Mouse (Mus musculus) liver, embryonic 11.5 days (tissue): ENCODE results near the gene Serpina16. TPM values are rescaled to one million over a fixed set of nuclear protein-coding genes. Genes with fewer than 3 reads are reported as not detected.

Source experiments
- ATAC-seq: fragments of 200-750 bp; cut with Nextera tagmentation; replicated peaks from 2 replicates; pipeline ENCODE4 v1.8.0; 2017; ENCODE audit warnings: moderate number of reproducible peaks, mild to moderate bottlenecking, moderate TSS enrichment, moderate library complexity; ENCODE audit not compliant: low FRiP score
- DNase-seq: peaks from one replicate; pipeline ENCODE4 v3.0.0-alpha.2; 2017; ENCODE audit warnings: low spot score
- H3K27ac ChIP-seq: fragments of 300-500 bp; sonication (generic); 2 replicates; pipeline ENCODE4 v1.5.1; 2014; ENCODE audit warnings: mild to moderate bottlenecking, low read depth, low read length, control low read depth
- H3K27me3 ChIP-seq: fragments of 300-500 bp; sonication (generic); replicated peaks from 2 replicates; pipeline ENCODE4 v1.6.1; 2014; ENCODE audit warnings: low read length, mixed read lengths; ENCODE audit not compliant: control insufficient read depth, insufficient read depth
- H3K36me3 ChIP-seq: fragments of 300-500 bp; sonication (generic); 2 replicates; pipeline ENCODE4 v1.6.1; 2014; ENCODE audit warnings: mild to moderate bottlenecking, low read length, moderate library complexity, mixed read lengths; ENCODE audit not compliant: control insufficient read depth, insufficient read depth
- H3K4me1 ChIP-seq: fragments of 300-500 bp; sonication (generic); replicated peaks from 2 replicates; pipeline ENCODE4 v1.6.1; 2014; ENCODE audit warnings: low read length, mixed read lengths; ENCODE audit not compliant: control insufficient read depth, insufficient read depth
- H3K4me2 ChIP-seq: fragments of 300-500 bp; sonication (generic); 2 replicates; pipeline ENCODE4 v1.6.1; 2014; ENCODE audit warnings: mild to moderate bottlenecking, control low read depth, moderate library complexity
- H3K4me3 ChIP-seq: fragments of 300-500 bp; sonication (generic); 2 replicates; pipeline ENCODE4 v1.5.1; 2014; ENCODE audit warnings: low read depth, low read length, control low read depth
- H3K9ac ChIP-seq: fragments of 300-500 bp; sonication (generic); 2 replicates; pipeline ENCODE4 v1.6.1; 2014; ENCODE audit warnings: low read depth, low read length, control low read depth
- H3K9me3 ChIP-seq: fragments of 300-500 bp; sonication (generic); 2 replicates; pipeline ENCODE4 v1.6.1; 2016; ENCODE audit warnings: low read length, inconsistent platforms, mixed read lengths; ENCODE audit not compliant: control insufficient read depth
- WGBS: fragments of 180-500 bp; shearing (Covaris S2); extraction: QIAGEN DNeasy Blood & Tissue Kit; methylation state at CpG from one replicate; pipeline ENCODE4 v1.1.7; 2014; 5-methylcytosine and 5-hydroxymethylcytosine counted together
- polyA plus RNA-seq: library from polyadenylated mRNA; unstranded; fragments of >200 nt; fragmentation: Nextera tagmentation; extraction: Ambion mirVana; gene quantifications from 2 replicates; pipeline ENCODE4 v1.2.1, GENCODE M21; 2014

The Serpina16 gene
- polyA plus RNA-seq, 1 experiment from 2014 or later = not detected

- WGBS = 90% methylated on average over 2 of the region's 2 CpGs
- Histone ChIP-seq H3K4me3 (no peak overlapping the region), H3K27me3 (no peaks in the 10 kb centered on the region), H3K36me3 (no peaks in the 10 kb centered on the region), H3K4me1 (no peaks in the 10 kb centered on the region), H3K9me3 (no peaks in the 10 kb centered on the region), H3K4me2 (peak overlapping the region; percentile 57), H3K9ac (no peak overlapping the region), H3K27ac (no peak overlapping the region; the same call in 1 of the 2 replicates)
- DNase-seq (no peak), ATAC-seq (no peak)
These were observed 22.1 kb downstream of the Serpina16 start for GRCm38 (mm10) chr12:103653836-103654235.

- DNase-seq (peak; percentile 17), ATAC-seq (no peak)
- Histone ChIP-seq H3K4me1 (no peaks in the 10 kb centered on the region), H3K27me3 (no peaks in the 10 kb centered on the region), H3K36me3 (no peaks in the 10 kb centered on the region), H3K4me3 (no peak overlapping the region), H3K9me3 (no peaks in the 10 kb centered on the region), H3K27ac (no peak overlapping the region), H3K4me2 (no peak overlapping the region), H3K9ac (no peak overlapping the region)
- WGBS = 64% methylated on average over 2 of the region's 2 CpGs
These were observed 29.6 kb downstream of the Serpina16 start for GRCm38 (mm10) chr12:103646314-103646713.

- no peak for ATAC-seq
These were observed 31.3 kb downstream of the Serpina16 start for GRCm38 (mm10) chr12:103644601-103645000.

GRCm38 (mm10) chr12:103643818-103644217 is 32.1 kb downstream of the Serpina16 start:
- 69% methylated on average over 3 of the region's 3 CpGs for WGBS
- DNase-seq = peak; percentile 5
- Histone ChIP-seq H3K4me3 (no peak overlapping the region), H3K4me1 (no peaks in the 10 kb centered on the region), H3K9ac (no peak overlapping the region), H3K4me2 (no peak overlapping the region), H3K36me3 (no peaks in the 10 kb centered on the region), H3K27ac (no peak overlapping the region), H3K9me3 (no peaks in the 10 kb centered on the region), H3K27me3 (no peaks in the 10 kb centered on the region)
- no peak for ATAC-seq

More at GRCm38 (mm10) chr12:103644601-103645000, 31.3 kb downstream of the Serpina16 start:
- WGBS = 37% methylated on average over 5 of the region's 5 CpGs
- no peaks in the 10 kb centered on the region for H3K27me3 ChIP-seq
- no peaks in the 10 kb centered on the region for H3K4me1 ChIP-seq
- no peaks in the 10 kb centered on the region for H3K36me3 ChIP-seq
- no peak overlapping the region for H3K9ac ChIP-seq
- no peaks in the 10 kb centered on the region for H3K9me3 ChIP-seq
- H3K4me3 ChIP-seq = no peak overlapping the region
- H3K4me2 ChIP-seq = no peak overlapping the region
- DNase-seq = peak; percentile 20
- no peak overlapping the region for H3K27ac ChIP-seq

GRCm38 (mm10) chr12:103643336-103643735 is 32.6 kb downstream of the Serpina16 start:
- 0 out of 2 replicates have a peak, but pooled peaks have one; percentile 50 for ATAC-seq
- 0% methylated on average over 2 of the region's 2 CpGs for WGBS

GRCm38 (mm10) chr12:103635846-103636245 is 40.1 kb downstream of the Serpina16 start:
- Histone ChIP-seq H3K4me2 (no peak overlapping the region), H3K4me1 (no peaks in the 10 kb centered on the region), H3K4me3 (no peak overlapping the region), H3K27ac (no peak overlapping the region), H3K9me3 (no peaks in the 10 kb centered on the region), H3K27me3 (no peaks in the 10 kb centered on the region), H3K36me3 (no peaks in the 10 kb centered on the region), H3K9ac (no peak overlapping the region)
- ATAC-seq (peak; percentile 54; the same call in 1 of the 2 replicates), DNase-seq (peak; percentile 24)
- WGBS = 67% methylated on average over 2 of the region's 2 CpGs

More at GRCm38 (mm10) chr12:103643336-103643735, 32.6 kb downstream of the Serpina16 start:
- Histone ChIP-seq H3K27me3 (no peaks in the 10 kb centered on the region), H3K36me3 (no peaks in the 10 kb centered on the region), H3K9me3 (no peaks in the 10 kb centered on the region), H3K27ac (no peak overlapping the region), H3K4me2 (no peak overlapping the region), H3K4me3 (no peak overlapping the region), H3K9ac (no peak overlapping the region), H3K4me1 (no peaks in the 10 kb centered on the region)
- peak; percentile 65 for DNase-seq

- H3K9ac ChIP-seq = no peak overlapping the region
- no peaks in the 10 kb centered on the region for H3K27me3 ChIP-seq
- no peak overlapping the region for H3K4me3 ChIP-seq
- H3K4me1 ChIP-seq = no peaks in the 10 kb centered on the region
- ATAC-seq = no peak
- no peaks in the 10 kb centered on the region for H3K36me3 ChIP-seq
- 72% methylated on average over 2 of the region's 2 CpGs for WGBS
- DNase-seq = no peak
- no peak overlapping the region for H3K27ac ChIP-seq
- no peaks in the 10 kb centered on the region for H3K9me3 ChIP-seq
- H3K4me2 ChIP-seq = no peak overlapping the region
These were observed 41.5 kb downstream of the Serpina16 start for GRCm38 (mm10) chr12:103634430-103634829.

- Histone ChIP-seq H3K4me1 (no peaks in the 10 kb centered on the region), H3K4me3 (peak within 1 kb of the TSS; percentile 40), H3K9me3 (no peaks in the 10 kb centered on the region), H3K27ac (peak within 1 kb of the TSS; percentile 56; the same call in 1 of the 2 replicates), H3K4me2 (peak within 1 kb of the TSS; percentile 55), H3K36me3 (no peaks in the 10 kb centered on the region), H3K9ac (peak within 1 kb of the TSS; percentile 48), H3K27me3 (no peaks in the 10 kb centered on the region)
- 68% methylated on average over 3 of the region's 3 CpGs for WGBS
- ATAC-seq = peak; percentile 60
- DNase-seq = peak; percentile 29
These were observed 44.7 kb downstream of the Serpina16 start, which contains the start of gene Serpina10 for GRCm38 (mm10) chr12:103631203-103631612. Gene Serpina10 (minus strand): TSS chr12:103631444.
